Mouse (Mus musculus) erythroblast, embryonic 14.5 days (primary cell): Measurements from ENCODE around the gene Sec14l3.
"Not testable (repeated sequence)": the region's sequence is repeated elsewhere in the genome, so short reads cannot be mapped to it uniquely, and the experiment has no call there.

Experiments used
- GATA1 ChIP-seq: IDR thresholded peaks from 2 replicates; pipeline ENCODE4 v1.6.1; 2012; ENCODE audit warnings: low read length, inconsistent platforms, mixed read lengths
- TAL1 ChIP-seq: IDR thresholded peaks from 3 replicates; pipeline ENCODE4 v1.6.1; 2012; ENCODE audit warnings: low read length, inconsistent platforms, mixed read lengths

- TF ChIP-seq GATA1, TAL1: not testable (repeated sequence)
These were observed 49.9 kb downstream of the Sec14l3 start for GRCm38 (mm10) chr11:4114541-4114940.
